Mouse (Mus musculus) central nervous system, embryonic 18 days (tissue): ENCODE data around the gene Fen1. TPM values are rescaled to one million over a fixed set of nuclear protein-coding genes. Genes with fewer than 3 reads are reported as not detected.

Experiments
- polyA plus RNA-seq: library from polyadenylated mRNA; depleted of rRNA; stranded (reverse); fragments of >200 nt; gene quantifications from 2 replicates; pipeline ENCODE4 v1.2.3, GENCODE M21; 2012; rRNA removed

Fen1 gene
- polyA plus RNA-seq, result 16.7 and 17.6 TPM in 2 replicates

GRCm38 (mm10) chr19:10203848-10204615, at the start of gene Fen1, which contains the start of gene Tmem258:
Gene Fen1, minus strand, starts transcription at chr19:10204169.
Gene Tmem258, plus strand, starts transcription at chr19:10204014.

GRCm38 (mm10) chr19:10240654-10241305, 36.8 kb upstream of the Fen1 start, which contains the start of gene Myrf:
Gene Myrf, minus strand, starts transcription at chr19:10240748.

DNA sequence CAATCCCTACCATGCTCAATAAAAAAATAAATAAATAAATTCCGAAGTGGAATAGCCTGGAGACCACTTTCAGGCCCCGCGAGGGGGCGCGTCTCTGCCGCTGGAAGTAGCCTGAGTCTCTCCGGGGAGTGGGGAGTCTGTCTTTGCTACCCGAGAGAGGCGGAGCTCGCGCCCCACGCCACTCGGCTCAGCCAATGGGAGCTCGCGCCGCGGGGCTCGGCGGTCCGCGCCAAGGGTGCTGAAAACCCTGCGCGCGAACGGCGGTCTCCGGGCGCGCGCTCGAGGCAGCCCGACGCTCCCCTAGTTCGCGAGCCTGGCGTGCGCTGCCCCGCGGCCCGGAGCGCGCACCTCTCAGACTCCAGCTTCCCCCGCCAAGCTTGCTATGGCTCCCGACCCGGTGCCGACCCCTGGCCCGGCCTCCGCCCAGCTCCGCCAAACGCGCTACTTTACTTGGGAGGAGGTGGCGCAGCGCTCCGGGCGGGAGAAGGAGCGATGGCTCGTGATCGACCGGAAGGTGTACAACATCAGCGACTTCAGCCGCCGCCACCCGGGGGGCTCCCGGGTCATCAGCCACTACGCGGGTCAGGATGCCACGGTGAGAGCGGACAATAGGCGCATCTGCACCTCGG, 21.2 kb downstream of the Fen1 start, which contains the start of gene Fads1:
Gene Fads1, plus strand, starts transcription at position 219 of the 629 bp plus-strand sequence.

Other genes starting within 250 kb of the Fen1 start
- gene Fth1, start 223.6 kb downstream of the Fen1 start, polyA plus RNA-seq, result 993 and 1,137 TPM in 2 replicates
- 1.7 and 1.9 TPM in 2 replicates for gene Best1, start 202.5 kb downstream of the Fen1 start, polyA plus RNA-seq
- 15.5 and 16.5 TPM in 2 replicates for gene Rab3il1, start 202.5 kb downstream of the Fen1 start, polyA plus RNA-seq
- 79.2 and 84.4 TPM in 2 replicates for gene Fads3, start 162.6 kb downstream of the Fen1 start, polyA plus RNA-seq
- 229 and 237 TPM in 2 replicates for gene Fads2, start 102.4 kb downstream of the Fen1 start, polyA plus RNA-seq
- gene Fads1, start 21.3 kb downstream of the Fen1 start, polyA plus RNA-seq, result 125 and 128 TPM in 2 replicates
- gene Tmem258, start 155 bp downstream of the Fen1 start, polyA plus RNA-seq, result 120 and 122 TPM in 2 replicates
- gene Myrf, start 36.6 kb upstream of the Fen1 start, polyA plus RNA-seq, result 0.92 and 1.1 TPM in 2 replicates
- 26.3 and 28.0 TPM in 2 replicates for gene Dagla, start 100.7 kb upstream of the Fen1 start, polyA plus RNA-seq
- 81.5 and 88.2 TPM in 2 replicates for gene Syt7, start 184.9 kb upstream of the Fen1 start, polyA plus RNA-seq